Mouse (Mus musculus) retina, adult 2 months (tissue): ENCODE results near the gene AF067063.
"Not testable (repeated sequence)": the region's sequence is repeated elsewhere in the genome, so short reads cannot be mapped to it uniquely, and the experiment has no call there.

Experiments used
- DNase-seq: peaks from one replicate; pipeline ENCODE4 v3.0.0-alpha.2; 2012; ENCODE audit warnings: low read depth, low spot score

AF067063 gene

GRCm38 (mm10) chr13:119830116-119830515, at the start of gene AF067063:
TSS of gene AF067063 (minus strand) at chr13:119830216.
- not testable (repeated sequence) for DNase-seq

DNA sequence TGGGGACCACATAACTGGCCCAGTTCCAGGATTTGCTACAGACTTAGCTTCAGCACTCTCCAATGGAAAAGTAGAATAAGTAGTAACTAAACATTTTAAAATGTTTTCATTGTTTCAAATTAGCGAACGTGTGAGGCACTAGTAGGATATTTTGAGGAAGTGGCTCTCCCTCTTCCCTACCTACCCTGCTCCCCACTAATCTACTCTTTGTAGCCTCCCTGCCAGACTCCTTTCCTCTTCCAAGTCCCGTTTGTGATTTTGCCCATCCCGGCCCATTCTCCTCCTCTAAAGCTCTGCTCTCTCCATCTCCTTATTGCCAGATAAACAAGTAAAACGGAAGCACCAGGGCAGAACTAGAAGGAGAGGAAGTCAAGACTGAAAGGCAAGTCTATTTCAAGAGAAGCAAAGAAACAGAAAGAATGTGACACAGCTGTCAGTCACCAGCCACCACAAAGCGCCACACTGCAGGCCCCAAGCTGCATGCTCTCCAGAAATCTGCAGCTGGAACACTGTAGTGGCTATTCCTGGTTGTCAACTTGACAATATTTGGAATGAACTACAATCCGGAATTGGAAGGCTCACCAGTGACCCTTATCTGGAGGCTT, 34.5 kb upstream of the AF067063 start:
- DNase-seq: not testable (repeated sequence)

GRCm38 (mm10) chr13:119862399-119862798, 32.4 kb upstream of the AF067063 start:
- not testable (repeated sequence) for DNase-seq

- DNase-seq: not testable (repeated sequence)
These were observed 10.0 kb upstream of the AF067063 start for GRCm38 (mm10) chr13:119839982-119840381.

DNA sequence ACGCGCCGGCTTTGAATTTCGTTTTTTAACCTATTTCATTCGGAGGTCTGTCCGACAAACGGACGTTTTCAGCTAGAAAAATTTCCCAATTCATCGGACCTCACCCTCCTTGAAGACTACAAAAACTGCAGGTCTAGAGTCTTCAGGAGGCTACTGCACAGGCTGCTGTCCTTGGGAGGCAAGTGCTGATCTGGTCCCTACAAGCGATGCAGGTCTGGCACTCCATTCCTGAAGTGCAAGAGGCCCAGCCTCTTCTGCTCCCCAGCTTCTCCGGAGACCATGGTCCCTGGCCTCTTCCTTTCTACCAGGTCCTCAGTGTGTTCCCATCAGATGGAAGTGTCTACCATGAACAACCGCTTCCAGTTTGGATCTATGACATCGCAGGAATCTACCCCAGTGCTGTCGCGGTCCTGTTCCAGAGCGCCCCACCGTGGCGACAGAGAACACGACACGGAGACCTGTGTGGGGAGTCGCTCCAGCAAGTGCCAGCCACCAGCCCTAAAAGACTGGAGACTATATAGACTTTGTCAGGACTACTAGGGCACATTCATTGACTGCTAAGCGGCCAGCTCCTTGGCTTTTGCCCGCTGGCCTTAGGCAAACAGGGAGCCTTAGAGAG, 7.8 kb upstream of the AF067063 start:
- not testable (repeated sequence) for DNase-seq

DNA sequence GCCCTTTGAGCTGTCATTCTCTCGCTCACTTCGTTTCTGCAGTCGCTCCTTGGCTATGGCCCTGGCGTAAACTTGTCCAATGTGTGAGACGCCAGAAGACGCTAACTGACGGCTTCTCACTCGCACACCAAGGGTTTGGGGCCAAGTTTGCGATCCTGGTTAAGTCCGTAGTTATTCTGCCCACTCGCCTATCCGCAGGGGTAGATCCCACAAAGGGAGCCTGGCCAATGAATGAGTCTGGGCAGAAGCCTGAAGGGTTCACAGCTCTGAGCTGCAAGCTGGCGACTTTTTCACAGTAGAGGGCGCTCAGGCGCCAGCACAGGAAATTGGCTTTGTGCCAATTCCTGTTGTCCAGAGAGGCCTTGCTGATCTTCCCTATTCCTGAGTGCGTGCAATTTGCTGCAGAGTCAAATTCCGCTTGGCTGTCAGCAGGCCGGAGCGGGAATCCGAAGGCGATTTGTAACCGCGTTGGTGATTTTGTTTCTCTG, 6.4 kb upstream of the AF067063 start:
- not testable (repeated sequence) for DNase-seq

GRCm38 (mm10) chr13:119835320-119836056, 5.5 kb upstream of the AF067063 start, which contains the start of gene D13Ertd608e:
TSS of gene D13Ertd608e (plus strand) at chr13:119836006.
- not testable (repeated sequence) for DNase-seq

GRCm38 (mm10) chr13:119817579-119818206, 12.3 kb downstream of the AF067063 start:
- DNase-seq: no peak

GRCm38 (mm10) chr13:119816798-119817197, 13.2 kb downstream of the AF067063 start:
- no peak for DNase-seq

GRCm38 (mm10) chr13:119810031-119810430, 20.0 kb downstream of the AF067063 start:
- DNase-seq: no peak

GRCm38 (mm10) chr13:119808937-119809336, 21.1 kb downstream of the AF067063 start:
- no peak for DNase-seq

DNA sequence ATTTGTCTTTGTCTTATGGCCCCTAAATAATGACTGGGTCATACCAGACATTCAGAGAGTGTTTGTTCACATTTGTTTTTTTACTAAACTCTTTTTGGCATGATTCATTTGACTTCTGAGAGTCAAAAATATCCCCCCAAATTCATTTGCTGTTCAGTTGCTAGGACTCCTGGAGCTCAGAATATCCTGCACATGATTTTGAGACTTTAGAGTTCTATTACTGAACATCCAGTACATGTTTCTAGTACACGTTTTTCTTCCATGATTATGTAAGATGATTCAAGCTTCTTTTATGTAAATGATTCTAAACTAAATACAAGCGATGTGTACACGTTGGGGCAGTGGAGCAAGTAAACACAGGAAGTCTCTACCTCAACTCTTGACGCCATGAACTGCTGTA, 32.4 kb downstream of the AF067063 start:
- no peak for DNase-seq

- DNase-seq: no peak
These were observed 37.1 kb downstream of the AF067063 start for GRCm38 (mm10) chr13:119792791-119793404.

GRCm38 (mm10) chr13:119791580-119792135, 38.4 kb downstream of the AF067063 start:
- DNase-seq: no peak

DNA sequence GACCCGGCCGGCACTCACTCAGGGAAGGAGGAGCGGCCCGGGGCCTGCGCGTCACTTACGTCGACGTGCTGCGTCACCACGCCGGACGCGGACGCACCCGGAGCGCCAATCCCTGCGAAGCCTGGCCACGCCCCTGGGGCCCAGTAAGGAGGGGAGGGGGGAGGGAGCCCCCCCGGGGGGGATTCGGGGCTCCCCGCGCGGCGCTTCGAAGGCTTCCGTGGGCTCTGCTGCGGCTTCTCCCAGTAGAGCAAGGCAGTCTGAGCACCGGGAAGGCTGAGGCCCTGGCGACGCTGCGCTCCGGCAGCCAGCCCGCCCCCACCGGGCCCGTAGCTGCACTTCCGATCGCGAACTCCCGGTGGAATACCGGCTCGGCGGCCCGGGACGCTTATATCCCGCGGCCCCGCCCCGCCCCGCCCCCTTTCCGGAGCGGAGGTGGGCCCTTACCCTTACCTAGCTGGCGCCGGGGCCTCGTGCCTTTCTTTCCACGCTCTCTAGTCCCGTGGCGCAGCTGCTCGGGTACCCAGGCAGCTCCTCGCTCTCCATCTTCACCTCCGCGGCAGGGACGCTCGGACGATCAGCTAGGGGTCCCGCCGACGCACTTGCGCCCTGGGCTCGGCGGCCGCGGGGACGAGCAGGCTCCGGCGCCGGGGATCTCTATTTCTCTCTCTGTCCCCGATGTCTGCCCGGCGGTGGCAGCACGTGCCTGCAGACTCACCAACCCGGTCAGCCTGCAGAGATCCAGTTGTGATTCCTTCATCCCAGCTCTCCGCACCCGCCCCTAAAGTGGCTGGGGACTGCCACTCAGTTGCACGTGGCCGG, 39.0 kb downstream of the AF067063 start, which contains the start of gene Zfp131:
TSS of gene Zfp131 (minus strand) at position 129 of the 819 bp plus-strand sequence.
- peak; percentile 94 for DNase-seq

- DNase-seq: peak; percentile 23
These were observed 39.9 kb downstream of the AF067063 start for GRCm38 (mm10) chr13:119789851-119790717.

DNA sequence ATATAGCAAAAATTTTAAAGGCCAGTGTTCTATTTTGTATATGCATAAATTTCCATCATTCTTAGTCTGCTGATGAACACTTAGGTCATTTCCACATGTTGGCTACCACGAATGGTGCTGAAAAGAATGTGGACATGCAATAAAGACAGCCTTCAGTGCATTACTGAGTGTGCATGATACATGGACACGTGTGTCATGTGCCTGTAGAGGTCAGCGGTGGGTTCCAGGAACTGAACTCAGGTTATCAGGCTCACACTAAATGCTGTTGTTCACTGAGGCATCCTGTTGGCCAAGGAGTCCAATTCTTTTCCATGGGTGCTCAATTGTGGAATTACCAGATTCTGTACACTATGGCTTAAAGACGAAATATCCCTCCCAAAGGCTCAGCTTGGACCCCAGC, 46.4 kb downstream of the AF067063 start:
- DNase-seq: no peak
